Mouse (Mus musculus) c-Kit-positive CD71-positive TER-119-negative erythroid progenitor cells, embryonic 14.5 days (primary cell): ENCODE results near the gene Nfya.

Experiments
- DNase-seq: peaks from one replicate; pipeline ENCODE4 v3.0.0-alpha.2; 2013; ENCODE audit warnings: low read depth

Gene Nfya

DNA sequence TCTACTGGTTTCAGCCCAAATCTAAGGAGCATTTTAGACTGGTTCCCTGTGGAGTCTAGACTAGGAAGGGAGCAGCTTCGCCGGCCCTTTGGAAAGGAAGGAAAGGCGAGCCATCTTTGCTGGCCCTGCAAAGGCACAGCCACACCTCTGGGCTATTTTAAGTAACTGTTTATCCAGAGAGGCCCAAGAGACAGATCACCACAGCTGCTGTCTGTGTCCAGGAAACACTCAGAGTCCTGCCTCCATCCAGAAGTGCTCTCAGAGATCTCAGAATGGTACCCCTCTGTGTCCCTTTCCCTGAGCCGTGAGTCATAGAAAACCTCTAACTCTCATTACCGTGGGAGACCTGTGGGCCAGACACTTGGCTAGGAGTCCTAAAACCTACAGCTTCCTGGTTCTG lies 20.7 kb upstream of the Nfya start:
- DNase-seq: no peak

GRCm38 (mm10) chr17:48427852-48428530 lies 18.3 kb upstream of the Nfya start:
- DNase-seq: no peak

GRCm38 (mm10) chr17:48426991-48427750 lies 17.5 kb upstream of the Nfya start:
- DNase-seq: no peak

- DNase-seq: no peak
Observed at GRCm38 (mm10) chr17:48425823-48426612, 16.3 kb upstream of the Nfya start.

GRCm38 (mm10) chr17:48424237-48424636 lies 14.5 kb upstream of the Nfya start:
- no peak for DNase-seq

GRCm38 (mm10) chr17:48419571-48419970 lies 9.9 kb upstream of the Nfya start:
- DNase-seq: no peak

GRCm38 (mm10) chr17:48418781-48419180 lies 9.1 kb upstream of the Nfya start:
- DNase-seq: no peak

DNA sequence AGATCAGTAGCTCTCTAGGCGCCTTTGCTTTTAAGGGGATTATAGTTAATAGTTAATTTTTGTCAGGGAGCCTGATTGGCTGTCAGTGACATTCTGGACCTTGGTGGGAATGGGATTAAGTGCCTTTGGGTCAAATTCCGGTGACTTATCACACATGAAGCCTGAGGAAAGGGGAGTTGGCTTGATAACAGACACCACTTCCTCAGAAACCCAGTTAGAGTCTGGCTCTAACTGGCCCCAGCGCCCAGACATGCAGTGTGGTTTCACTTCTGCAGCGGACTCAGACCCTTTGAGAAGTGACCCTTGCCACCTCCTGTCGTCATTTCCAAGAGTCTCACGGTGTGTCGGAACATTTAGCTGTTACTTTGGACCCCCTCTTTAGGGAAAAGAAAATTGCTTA lies 8.5 kb upstream of the Nfya start:
- no peak for DNase-seq

GRCm38 (mm10) chr17:48417521-48417920 lies 7.8 kb upstream of the Nfya start:
- no peak for DNase-seq

- no peak for DNase-seq
Observed at GRCm38 (mm10) chr17:48416425-48417195, 6.9 kb upstream of the Nfya start.

DNA sequence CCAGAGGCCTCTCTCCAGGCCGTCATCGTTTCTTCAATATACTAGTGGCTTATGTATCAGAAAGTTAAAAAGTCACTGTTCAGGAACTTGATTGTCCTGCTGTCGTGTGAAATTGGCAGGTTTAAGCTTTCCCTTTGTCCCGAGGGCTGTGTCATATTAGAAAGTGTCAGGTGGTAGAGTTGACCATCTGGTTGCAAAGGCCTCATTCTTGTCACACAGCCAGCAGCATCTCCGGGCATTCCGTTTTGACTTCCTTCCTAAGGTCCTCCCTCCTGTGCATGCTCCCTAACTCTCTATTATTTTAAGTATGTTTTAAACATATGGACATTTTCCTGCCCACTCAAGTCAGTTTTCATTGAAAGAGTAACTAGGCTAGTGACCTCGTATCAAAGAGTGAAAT lies 6.3 kb upstream of the Nfya start:
- DNase-seq: no peak

DNA sequence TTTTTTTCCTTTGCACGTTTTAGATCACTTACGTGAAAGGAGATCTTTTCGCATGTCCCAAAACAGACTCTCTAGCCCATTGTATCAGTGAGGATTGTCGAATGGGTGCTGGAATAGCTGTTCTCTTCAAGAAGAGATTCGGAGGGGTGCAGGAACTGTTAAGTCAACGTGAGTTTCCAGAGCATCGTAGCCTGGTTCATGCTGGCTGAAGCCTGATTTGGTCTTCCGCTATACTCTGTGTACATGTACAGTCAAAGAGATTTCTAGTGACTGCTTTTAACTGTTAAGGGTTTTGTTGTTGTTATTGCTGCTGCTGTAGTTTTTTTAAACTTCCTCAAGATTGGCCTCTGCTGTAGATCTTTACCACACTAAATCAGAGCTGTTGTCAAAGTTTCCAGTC lies 1.5 kb upstream of the Nfya start:
- DNase-seq: no peak

DNA sequence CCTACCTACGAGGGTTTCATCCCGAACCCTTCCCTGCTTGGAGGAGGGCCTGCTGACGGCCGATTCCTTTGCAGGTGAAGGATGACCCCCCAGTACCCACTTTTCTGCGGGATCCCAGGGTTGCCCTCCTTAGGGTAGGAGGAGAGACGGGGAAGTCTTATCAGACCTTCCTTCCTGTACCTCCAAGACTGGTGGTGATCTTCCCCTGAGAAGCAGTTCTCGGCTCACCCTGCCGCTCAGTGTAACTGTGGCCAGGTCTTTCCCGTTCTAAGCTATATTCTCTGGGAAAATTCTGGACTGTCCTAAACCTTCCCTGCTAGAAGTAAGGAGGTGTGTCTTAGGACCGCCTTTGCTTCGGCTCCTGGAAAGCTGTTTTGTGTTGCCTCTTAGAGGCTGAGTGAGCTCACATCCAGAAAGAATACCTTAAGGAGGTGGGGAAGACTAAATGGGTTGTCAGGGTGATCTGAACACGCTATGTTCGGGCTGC lies 636 bp upstream of the Nfya start:
- no peak for DNase-seq

GRCm38 (mm10) chr17:48408526-48409291 lies 997 bp downstream of the Nfya start:
- peak; percentile 65 for DNase-seq

DNA sequence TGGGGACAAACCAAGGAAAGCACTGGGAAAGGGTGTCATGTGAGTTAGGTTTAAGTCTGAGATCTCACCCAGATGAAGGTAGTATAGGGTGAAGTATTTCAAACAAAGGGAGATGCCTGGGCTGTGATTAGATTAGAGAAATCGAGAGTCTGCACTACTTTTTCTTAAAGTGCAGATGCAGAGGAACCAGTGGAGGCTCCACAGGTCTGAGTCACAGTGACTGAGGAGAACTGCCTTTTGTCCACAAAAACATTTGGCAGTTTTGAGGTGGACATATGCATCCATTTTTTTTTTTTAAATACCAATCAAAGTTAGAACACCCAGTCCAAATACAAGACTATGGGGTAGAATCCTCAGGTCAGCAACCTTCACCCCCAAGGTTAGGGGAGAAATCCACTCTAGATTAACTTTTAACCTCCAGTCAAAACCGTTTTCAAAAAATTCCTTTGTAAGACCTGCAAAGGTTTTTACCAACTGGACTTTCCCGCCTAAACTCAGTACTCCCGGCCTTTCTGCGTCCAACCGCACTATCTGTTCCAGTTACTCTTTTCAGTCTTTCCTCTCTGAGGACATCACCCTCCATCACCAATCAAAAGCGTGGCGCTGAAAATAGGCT lies 1.7 kb downstream of the Nfya start:
- DNase-seq: no peak

- DNase-seq: no peak
Observed at GRCm38 (mm10) chr17:48407154-48407553, 2.6 kb downstream of the Nfya start.

- DNase-seq: peak; percentile 75
Observed at GRCm38 (mm10) chr17:48404706-48405105, 5.0 kb downstream of the Nfya start.

DNA sequence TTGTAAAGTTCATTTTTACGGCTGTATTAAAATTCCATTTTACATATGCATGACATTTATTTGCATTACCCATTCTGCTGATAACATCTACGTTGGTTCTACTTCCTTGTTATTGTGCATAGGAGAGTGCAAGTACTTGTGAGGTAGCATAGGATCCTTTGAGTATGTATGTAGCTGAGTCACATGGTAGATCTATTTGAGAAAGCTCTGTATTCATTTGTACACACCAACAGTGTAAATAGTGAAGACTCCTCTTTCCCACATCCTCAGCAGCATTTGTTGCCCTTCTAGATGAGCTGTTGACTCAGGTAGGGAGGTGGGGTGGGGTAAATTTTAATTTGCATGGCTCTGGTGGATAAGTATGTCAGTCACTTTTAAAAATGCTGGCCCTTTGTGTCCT lies 5.9 kb downstream of the Nfya start:
- DNase-seq: no peak

- DNase-seq: no peak
Observed at GRCm38 (mm10) chr17:48402751-48403150, 7.0 kb downstream of the Nfya start.

GRCm38 (mm10) chr17:48401710-48402109 lies 8.0 kb downstream of the Nfya start:
- no peak for DNase-seq

DNA sequence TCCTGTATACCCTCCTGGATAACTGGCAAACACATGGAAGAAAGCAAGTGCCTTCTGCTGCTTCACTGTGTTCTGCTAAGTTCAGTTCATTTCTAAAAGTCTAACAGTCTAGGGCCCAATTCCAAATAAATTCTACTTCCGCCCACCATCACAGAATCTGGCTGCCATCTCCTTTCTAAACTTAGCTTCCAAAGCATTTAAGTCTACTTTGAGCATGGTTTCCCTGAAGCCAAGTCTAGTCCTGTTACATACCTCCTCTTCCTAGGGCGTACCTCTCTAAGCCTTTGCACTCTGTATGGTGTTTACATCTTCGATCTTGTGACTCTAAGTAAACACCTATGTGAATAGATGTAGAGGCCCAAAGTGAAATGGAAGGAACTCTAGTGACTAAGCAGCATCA lies 17.1 kb downstream of the Nfya start:
- DNase-seq: no peak
